Mouse (Mus musculus) cerebellum, adult 9-11 months (tissue): ENCODE measurements at regions not wholly inside any gene's neighbourhood (a gene's known extent, or its start where the extent isn't known, plus 50 kb on each side); places are given as distances from the start of the nearest gene placed in this dataset.

Experiments used
- DNase-seq: peaks from one replicate; pipeline ENCODE4 v3.0.0; 2022

GRCm38 (mm10) chr16:78631797-78632196, 55.3 kb upstream of the D16Ertd472e start:
- DNase-seq: no peak

- no peak for DNase-seq
Observed at GRCm38 (mm10) chr16:78626803-78627202, 50.3 kb upstream of the D16Ertd472e start.
